9 mouse cellular contexts compared by ENCODE assay signal in the genomic region with DNA sequence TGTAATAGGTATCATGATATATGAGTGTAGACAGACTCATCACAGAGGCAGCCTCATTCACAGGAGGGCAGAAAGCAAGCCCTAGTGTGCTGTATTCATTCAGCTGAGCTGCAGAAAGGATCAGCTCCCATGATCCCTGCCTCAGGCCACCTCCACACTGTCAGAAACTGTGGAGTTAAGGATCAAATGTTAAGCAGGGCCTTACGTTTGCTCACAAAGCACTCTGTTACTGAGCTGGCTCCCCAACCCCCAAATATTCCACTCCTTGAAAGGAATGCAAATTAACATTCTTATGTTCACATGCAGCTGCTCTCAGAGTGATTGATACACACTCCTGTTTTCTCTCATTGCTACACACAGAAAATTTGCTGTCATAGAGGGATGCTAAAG.
DNase-seq lines count a peak whose midpoint lies in the region; ATAC-seq lines count a peak whose summit lies in the region.
"Had no signal": no experiment of that assay in that cellular context is flagged by ENCODE, and none has a peak within 500 bp of the region (broad histone marks: within the 10 kb centered on the region; RNA-seq: fewer than 3 reads in every experiment).

No protein-coding gene starts in this region.

- H3K36me3 ChIP-seq in hindbrain, embryonic 12.5 days, result no peaks in the 10 kb centered on the region
- no peaks in the 10 kb centered on the region for H3K36me3 ChIP-seq in midbrain, embryonic 14.5 days (ENCODE audit: control insufficient read depth, insufficient read depth, low read length)

- WGBS in hindbrain, embryonic 12.5 days, result 10% methylated on average over 1 of the region's 1 CpGs
- WGBS in midbrain, embryonic 14.5 days, result 0% methylated on average over 1 of the region's 1 CpGs

- H3K27me3 ChIP-seq in hindbrain, embryonic 12.5 days, result no peaks in the 10 kb centered on the region
- H3K27me3 ChIP-seq in midbrain, embryonic 14.5 days (ENCODE audit: control insufficient read depth, insufficient read depth, low read length), result no peaks in the 10 kb centered on the region

- no peak overlapping the region for H3K4me2 ChIP-seq in hindbrain, embryonic 12.5 days (replicated peaks)
- no peak overlapping the region for H3K4me2 ChIP-seq in midbrain, embryonic 14.5 days (ENCODE audit: low read length)

- H3K4me3 ChIP-seq in hindbrain, embryonic 12.5 days, result no peak overlapping the region
- no peak overlapping the region for H3K4me3 ChIP-seq in midbrain, embryonic 14.5 days (replicated peaks; ENCODE audit: low read depth, low read length)

- peak; percentile 14 for DNase-seq in NIH3T3 (ENCODE audit: low read depth)
- DNase-seq in embryo, embryonic 11.5 days (ENCODE audit: low read depth, low spot score), result peak; percentile 36
- peak; percentile 70 for DNase-seq in midbrain, embryonic 14.5 days
- DNase-seq in heart, postnatal 25 days (ENCODE audit: low spot score), result no peak
- DNase-seq in heart, postnatal 36 days, result no peak
- no peak for DNase-seq in cerebellum, adult 18-20 months
- DNase-seq in heart, adult 18-20 months, result no peak
- DNase-seq: gastrocnemius, postnatal 14 days had no signal

- ATAC-seq in hindbrain, embryonic 12.5 days (ENCODE audit: low FRiP score), result peak; percentile 84
- peak; percentile 84 for ATAC-seq in midbrain, embryonic 14.5 days (ENCODE audit: low FRiP score, low TSS enrichment)

- H3K27ac ChIP-seq in hindbrain, embryonic 12.5 days, result peak overlapping the region; percentile 64
- peak overlapping the region; percentile 69 for H3K27ac ChIP-seq in midbrain, embryonic 14.5 days (replicated peaks; ENCODE audit: low read depth, low read length)

- intact Hi-C loops in heart, postnatal 25 days (cut with DNase I), result no loop called here
- intact Hi-C loops in heart, postnatal 36 days (cut with DNase I), result no loop called here

- H3K4me1 ChIP-seq in hindbrain, embryonic 12.5 days, result peaks cover 20% of the 10 kb centered on the region
- peaks cover 19% of the 10 kb centered on the region for H3K4me1 ChIP-seq in midbrain, embryonic 14.5 days (ENCODE audit: control insufficient read depth, insufficient read depth, low read length)

- H3K9me3 ChIP-seq in hindbrain, embryonic 12.5 days (replicated peaks), result no peaks in the 10 kb centered on the region
- no peaks in the 10 kb centered on the region for H3K9me3 ChIP-seq in midbrain, embryonic 14.5 days (ENCODE audit: control insufficient read depth, low read length)

- no peak overlapping the region for H3K9ac ChIP-seq in hindbrain, embryonic 12.5 days
- no peak overlapping the region for H3K9ac ChIP-seq in midbrain, embryonic 14.5 days (replicated peaks; ENCODE audit: low read length)

Comparison
In these comparisons a context has a peak if more than half of its experiments do, and no peak if none do; other contexts are left out.
1. DNase-seq: peak in NIH3T3 (single experiment), embryo, embryonic 11.5 days (single experiment) and midbrain, embryonic 14.5 days (single experiment); none in heart, postnatal 25 days (single experiment), heart, postnatal 36 days (0 of 2), cerebellum, adult 18-20 months (0 of 2) and heart, adult 18-20 months (0 of 2).